Mouse (Mus musculus): ENCODE results near the gene Ganab. TPM values are rescaled to one million over a fixed set of nuclear protein-coding genes. Genes with fewer than 3 reads are reported as not detected.

Gene Ganab
- total RNA-seq, 4 experiments from 2014 or later: 204 to 232 (median 222) TPM

Small RNAs within 50 kb of the gene (microRNA-seq; reads per million reads assigned to microRNA genes)
- 0.17 to 0.35 reads per million in 2 experiments for gene Mir5136

Other genes with a start within 250 kb of the Ganab start
- gene Chrm1, start 234.3 kb upstream of the Ganab start, total RNA-seq (2022): 1 to 10 TPM; 1.2 to 2.6 (median 1.8) TPM
- 100 to 1,000 TPM; 210 to 266 (median 246) TPM for gene Slc3a2, start 174.7 kb upstream of the Ganab start, total RNA-seq (2022)
- gene Wdr74, start 162.2 kb upstream of the Ganab start, total RNA-seq (2022): 10 to 100 TPM; 49.1 to 60.4 (median 53.3) TPM
- 1 to 10 TPM in 3 of 4 experiments, under 1 TPM in 1; 0.64 to 4.4 (median 1.8) TPM for gene 1700092M07Rik, start 157.4 kb upstream of the Ganab start, total RNA-seq (2022)
- gene Stx5a, start 156.7 kb upstream of the Ganab start, total RNA-seq (2022): 100 to 1,000 TPM in 3 of 4 experiments, 10 to 100 TPM in 1; 90.9 to 138 (median 118) TPM
- gene Nxf1, start 141.0 kb upstream of the Ganab start, total RNA-seq (2022): 100 to 1,000 TPM; 102 to 164 (median 148) TPM
- gene Tmem223, start 127.1 kb upstream of the Ganab start, total RNA-seq (2022): 100 to 1,000 TPM; 111 to 137 (median 123) TPM
- 10 to 100 TPM; 54.8 to 73.9 (median 63.9) TPM for gene Tmem179b, start 123.6 kb upstream of the Ganab start, total RNA-seq (2022)
- gene Taf6l, start 111.7 kb upstream of the Ganab start, total RNA-seq (2022): 10 to 100 TPM; 16.6 to 26.8 (median 21.0) TPM
- gene Polr2g, start 99.5 kb upstream of the Ganab start, total RNA-seq (2022): 100 to 1,000 TPM in 2 of 4 experiments, 10 to 100 TPM in 2; 86.0 to 106 (median 102) TPM
- 1 to 10 TPM; 2.5 to 4.9 (median 3.5) TPM for gene Zbtb3, start 95.5 kb upstream of the Ganab start, total RNA-seq (2022)
- 10 to 100 TPM; 27.4 to 40.5 (median 35.9) TPM for gene Ttc9c, start 78.7 kb upstream of the Ganab start, total RNA-seq (2022)
- gene Hnrnpul2, start 78.1 kb upstream of the Ganab start, total RNA-seq (2022): 10 to 100 TPM; 66.4 to 84.4 (median 73.9) TPM
- gene AC129217.1, start 68.3 kb upstream of the Ganab start, total RNA-seq (2022): not detected
- gene Bscl2, start 60.6 kb upstream of the Ganab start, total RNA-seq (2022): 100 to 1,000 TPM in 3 of 4 experiments, 10 to 100 TPM in 1; 96.6 to 137 (median 126) TPM
- gene Gng3, start 58.9 kb upstream of the Ganab start, total RNA-seq (2022): 1 to 10 TPM; 4.7 to 9.8 (median 8.7) TPM
- gene Lrrn4cl, start 47.3 kb upstream of the Ganab start, total RNA-seq (2022): 1 to 10 TPM; 2.6 to 4.5 (median 3.3) TPM
- 100 to 1,000 TPM; 203 to 231 (median 218) TPM for gene Ubxn1, start 26.6 kb upstream of the Ganab start, total RNA-seq (2022)
- gene Uqcc3, start 17.1 kb upstream of the Ganab start, total RNA-seq (2022): 10 to 100 TPM; 53.2 to 91.0 (median 63.1) TPM
- gene Lbhd1, start 14.3 kb upstream of the Ganab start, total RNA-seq (2022): 10 to 100 TPM in 3 of 4 experiments, 1 to 10 TPM in 1; 9.6 to 22.4 (median 14.5) TPM
- not detected for gene Gm49403, start 14.1 kb upstream of the Ganab start, total RNA-seq (2022)
- gene 1810009A15Rik, start 9.2 kb upstream of the Ganab start, total RNA-seq (2022): 10 to 100 TPM; 32.6 to 54.7 (median 45.3) TPM
- gene Gm49416, start 9.1 kb upstream of the Ganab start, total RNA-seq (2022): 10 to 100 TPM in 1 of 4 experiments, 1 to 10 TPM in 3; 2.6 to 10.6 (median 6.0) TPM
- gene Ints5, start 5.1 kb upstream of the Ganab start, total RNA-seq (2022): 10 to 100 TPM; 22.9 to 27.8 (median 25.0) TPM
- gene B3gat3, start 22.3 kb downstream of the Ganab start, total RNA-seq (2022): 10 to 100 TPM; 61.3 to 72.9 (median 70.0) TPM
- gene Rom1, start 31.3 kb downstream of the Ganab start, total RNA-seq (2022): 10 to 100 TPM; 51.9 to 73.5 (median 54.9) TPM
- 10 to 100 TPM; 57.9 to 87.6 (median 79.6) TPM for gene Eml3, start 31.5 kb downstream of the Ganab start, total RNA-seq (2022)
- 100 to 1,000 TPM in 2 of 4 experiments, 10 to 100 TPM in 2; 83.4 to 133 (median 102) TPM for gene Mta2, start 43.8 kb downstream of the Ganab start, total RNA-seq (2022)
- 10 to 100 TPM; 22.9 to 31.9 (median 26.8) TPM for gene Tut1, start 55.8 kb downstream of the Ganab start, total RNA-seq (2022)
- gene Eef1g, start 69.0 kb downstream of the Ganab start, total RNA-seq (2022): 100 to 1,000 TPM; 306 to 355 (median 328) TPM
- 100 to 1,000 TPM; 122 to 227 (median 158) TPM for gene Ahnak, start 91.2 kb downstream of the Ganab start, total RNA-seq (2022)
- under 1 TPM in 1 of 4 experiments, not detected in 3; 0.73 TPM for gene Scgb1a1, start 189.9 kb downstream of the Ganab start, total RNA-seq (2022)
- gene Asrgl1, start 237.6 kb downstream of the Ganab start, total RNA-seq (2022): 10 to 100 TPM; 12.7 to 21.8 (median 15.5) TPM